Mouse (Mus musculus): Measurements from ENCODE around the gene Mslnl.

DNA sequence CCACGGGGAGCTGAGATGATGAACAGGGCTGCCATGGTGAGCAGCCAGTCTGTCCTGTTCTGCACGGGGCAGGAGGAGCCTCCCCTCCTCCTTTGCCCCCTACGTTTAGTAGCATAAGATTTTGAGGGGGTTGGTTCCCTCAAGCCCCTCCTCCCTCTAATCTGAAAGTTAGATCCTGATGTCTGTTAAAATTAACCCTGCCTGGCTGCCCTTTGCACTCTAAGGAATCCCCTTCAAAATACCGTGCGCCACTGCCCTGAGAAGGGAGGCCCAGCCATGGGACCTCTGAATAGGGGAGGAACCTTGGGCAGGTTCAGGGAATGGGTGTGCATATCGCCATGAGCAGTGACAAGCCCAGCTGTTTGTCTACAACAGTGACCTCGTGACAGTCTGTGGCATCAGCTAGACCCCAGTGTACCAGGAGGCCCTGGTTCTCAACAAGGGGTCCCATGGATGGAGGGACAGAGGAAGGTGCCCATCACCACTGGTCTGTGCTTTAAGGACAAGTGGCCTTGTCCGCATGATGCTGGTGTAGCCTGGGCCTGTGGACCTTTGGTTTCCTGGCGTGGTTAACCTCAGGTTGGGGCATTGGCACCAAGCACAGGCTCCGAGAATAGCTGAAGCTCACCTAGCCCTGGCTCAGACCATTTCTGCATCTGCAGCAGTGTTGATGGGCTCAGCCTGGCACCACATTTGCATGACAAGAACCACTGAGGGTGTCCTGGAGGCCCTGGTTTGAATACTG lies 39.6 kb downstream of the Mslnl start:
- TF ChIP-seq CTCF (IDR thresholded peaks at IDR 0.05) = no peak
- no peak for TF ChIP-seq EP300 (IDR thresholded peaks at IDR 0.05)
